Mouse (Mus musculus) liver, embryonic 14.5 days (tissue): ENCODE data around the gene Atp6v1fnb.

Experiments
- CTCF ChIP-seq: IDR thresholded peaks from 2 replicates; pipeline ENCODE4 v1.5.1; 2016; ENCODE audit warnings: antibody characterized with exemption, low read depth, control low read depth
- EP300 ChIP-seq: IDR thresholded peaks from 2 replicates; pipeline ENCODE4 v1.6.1; 2016; ENCODE audit warnings: antibody characterized with exemption, low read depth

DNA sequence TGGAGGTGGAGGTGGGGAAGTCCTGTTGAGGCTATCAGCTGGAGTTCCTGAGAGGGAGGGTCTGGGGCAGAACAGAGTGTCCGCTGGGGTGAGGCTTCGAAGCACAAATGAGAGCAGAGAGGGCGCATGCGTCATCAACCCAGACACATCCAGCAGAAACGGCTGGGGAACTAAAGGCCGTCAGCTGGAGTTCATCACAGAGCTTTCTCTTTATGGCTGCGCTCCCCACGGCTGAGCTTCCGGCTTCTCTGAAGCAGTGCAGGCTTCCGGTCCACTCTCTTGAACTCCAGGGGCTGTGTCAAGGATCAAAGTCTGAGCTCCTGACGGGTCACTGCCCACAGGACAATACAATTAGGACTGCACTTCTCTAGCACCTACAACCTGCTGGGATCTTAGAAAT is 42.0 kb downstream of the Atp6v1fnb start:
- TF ChIP-seq EP300 (no peak), CTCF (no peak)
